9 mouse cellular contexts compared by ENCODE assay signal in genomic region chr9:24516575-24517139, GRCm38 (mm10). TPM values are rescaled to one million over a fixed set of nuclear protein-coding genes. Genes with fewer than 3 reads are reported as not detected.
DNase-seq lines count a peak whose midpoint lies in the region; ATAC-seq lines count a peak whose summit lies in the region.
"Had no signal": no experiment of that assay in that cellular context is flagged by ENCODE, and none has a peak within 500 bp of the region (broad histone marks: within the 10 kb centered on the region; RNA-seq: fewer than 3 reads in every experiment).

No protein-coding gene starts in this region.

- H3K27me3 ChIP-seq in liver, embryonic 13.5 days, result no peaks in the 10 kb centered on the region
- H3K27me3 ChIP-seq: heart, embryonic 15.5 days had no signal

- no peaks in the 10 kb centered on the region for H3K4me1 ChIP-seq in liver, embryonic 13.5 days (replicated peaks)
- H3K4me1 ChIP-seq: heart, embryonic 15.5 days had no signal

- no peak overlapping the region for H3K4me2 ChIP-seq in liver, embryonic 13.5 days
- H3K4me2 ChIP-seq: heart, embryonic 15.5 days had no signal

- peak; percentile 45; the same call in 1 of the 2 replicates for ATAC-seq in liver, embryonic 13.5 days (ENCODE audit: low read depth)

- no peak overlapping the region for H3K4me3 ChIP-seq in liver, embryonic 13.5 days (replicated peaks)
- H3K4me3 ChIP-seq: heart, embryonic 15.5 days had no signal

- H3K9ac ChIP-seq in liver, embryonic 13.5 days, result no peak overlapping the region
- H3K9ac ChIP-seq: heart, embryonic 15.5 days had no signal

- no peaks in the 10 kb centered on the region for H3K9me3 ChIP-seq in liver, embryonic 13.5 days (replicated peaks)
- H3K9me3 ChIP-seq: heart, embryonic 15.5 days had no signal

- WGBS in liver, embryonic 13.5 days (ENCODE audit: insufficient replicate concordance), result 47% methylated on average over 10 of the region's 10 CpGs

- DNase-seq in CD4-positive, CD25-positive, alpha-beta regulatory T cell, adult 2 months (ENCODE audit: low read depth, low spot score), result peak; percentile 75
- DNase-seq in R1 (ENCODE audit: low read depth, low spot score), result peak; percentile 42
- peak; percentile 74 for DNase-seq in embryo, embryonic 10 days (ENCODE audit: low spot score)
- peak; percentile 18 for DNase-seq in gastrocnemius, postnatal 25 days
- DNase-seq in kidney, postnatal 14 days, result peak; percentile 61
- DNase-seq in liver, embryonic 13.5 days, result no peak
- peak; percentile 43 for DNase-seq in neural tube, embryonic 10.5 days (ENCODE audit: extremely low spot score, low spot score)
- DNase-seq in thymus, postnatal 14 days, result peak; percentile 55

- H3K36me3 ChIP-seq in liver, embryonic 13.5 days, result no peaks in the 10 kb centered on the region
- H3K36me3 ChIP-seq: heart, embryonic 15.5 days had no signal

- H3K27ac ChIP-seq in liver, embryonic 13.5 days, result no peak overlapping the region
- H3K27ac ChIP-seq: heart, embryonic 15.5 days had no signal

RNA-seq across cellular contexts. Expression of gene Dpy19l1, which starts 13.7 kb away (rescaled TPM):
- total RNA-seq in gastrocnemius, postnatal 25 days (2021), result 1 to 10 TPM; 6.2 to 6.6 TPM
- polyA plus RNA-seq in liver, embryonic 13.5 days (2015; fragmentation: Nextera tagmentation; extraction: Ambion mirVana), result 12.9 and 13.0 TPM in 2 replicates
